Mouse (Mus musculus) thymus, postnatal 25 days (tissue): ENCODE results near the gene Ppp4r3a.
A peak's percentile ranks its signal among the peaks of the same experiment; 100 is the strongest.
"Not testable (repeated sequence)": the region's sequence is repeated elsewhere in the genome, so short reads cannot be mapped to it uniquely, and the experiment has no call there.

Source experiments
- DNase-seq: peaks from one replicate; pipeline ENCODE4 v3.0.0; 2022

The Ppp4r3a gene

GRCm38 (mm10) chr12:101028247-101028953 is 55.1 kb downstream of the Ppp4r3a start:
- no peak for DNase-seq

GRCm38 (mm10) chr12:101027451-101028246 is 55.9 kb downstream of the Ppp4r3a start:
- peak; percentile 60 for DNase-seq

- DNase-seq: no peak
Observed at GRCm38 (mm10) chr12:101026946-101027345, 56.6 kb downstream of the Ppp4r3a start.

GRCm38 (mm10) chr12:101026518-101026917 is 57.0 kb downstream of the Ppp4r3a start:
- DNase-seq: no peak

- DNase-seq: no peak
Observed at GRCm38 (mm10) chr12:101026025-101026424, 57.5 kb downstream of the Ppp4r3a start.

GRCm38 (mm10) chr12:101025379-101025778 is 58.1 kb downstream of the Ppp4r3a start:
- no peak for DNase-seq

GRCm38 (mm10) chr12:101024824-101025223 is 58.7 kb downstream of the Ppp4r3a start:
- DNase-seq: no peak

GRCm38 (mm10) chr12:101023143-101023542 is 60.4 kb downstream of the Ppp4r3a start:
- DNase-seq: no peak

GRCm38 (mm10) chr12:101022353-101022752 is 61.1 kb downstream of the Ppp4r3a start:
- DNase-seq: no peak

GRCm38 (mm10) chr12:101021484-101022226 is 61.8 kb downstream of the Ppp4r3a start:
- no peak for DNase-seq

GRCm38 (mm10) chr12:101020210-101021015 is 63.1 kb downstream of the Ppp4r3a start:
- no peak for DNase-seq

- DNase-seq: no peak
Observed at GRCm38 (mm10) chr12:101019443-101019842, 64.1 kb downstream of the Ppp4r3a start.

GRCm38 (mm10) chr12:101019031-101019430 is 64.5 kb downstream of the Ppp4r3a start:
- no peak for DNase-seq

GRCm38 (mm10) chr12:101017971-101018371 is 65.5 kb downstream of the Ppp4r3a start:
- DNase-seq: peak; percentile 84

- DNase-seq: no peak
Observed at GRCm38 (mm10) chr12:101016412-101016928, 67.0 kb downstream of the Ppp4r3a start.

- peak; percentile 84 for DNase-seq
Observed at GRCm38 (mm10) chr12:101015926-101016325, 67.6 kb downstream of the Ppp4r3a start.

- DNase-seq: no peak
Observed at GRCm38 (mm10) chr12:101015165-101015560, 68.3 kb downstream of the Ppp4r3a start.

- DNase-seq: no peak
Observed at GRCm38 (mm10) chr12:101014549-101015164, 68.8 kb downstream of the Ppp4r3a start.

- not testable (repeated sequence) for DNase-seq
Observed at GRCm38 (mm10) chr12:101013668-101014067, 69.8 kb downstream of the Ppp4r3a start.

- DNase-seq: no peak
Observed at GRCm38 (mm10) chr12:101013078-101013665, 70.3 kb downstream of the Ppp4r3a start.
